Mouse (Mus musculus) frontal cortex, postnatal 36 days (tissue): ENCODE results near the gene Aldoart2.
A peak's percentile ranks its signal among the peaks of the same experiment; 100 is the strongest.
"Not testable (repeated sequence)": the region's sequence is repeated elsewhere in the genome, so short reads cannot be mapped to it uniquely, and the experiment has no call there.

Experiments
- DNase-seq, 2 experiments: peaks; one replicate each; pipeline ENCODE4 v3.0.0; 2022; ENCODE audit warnings: low spot score in 2 of 2

Gene Aldoart2

DNA sequence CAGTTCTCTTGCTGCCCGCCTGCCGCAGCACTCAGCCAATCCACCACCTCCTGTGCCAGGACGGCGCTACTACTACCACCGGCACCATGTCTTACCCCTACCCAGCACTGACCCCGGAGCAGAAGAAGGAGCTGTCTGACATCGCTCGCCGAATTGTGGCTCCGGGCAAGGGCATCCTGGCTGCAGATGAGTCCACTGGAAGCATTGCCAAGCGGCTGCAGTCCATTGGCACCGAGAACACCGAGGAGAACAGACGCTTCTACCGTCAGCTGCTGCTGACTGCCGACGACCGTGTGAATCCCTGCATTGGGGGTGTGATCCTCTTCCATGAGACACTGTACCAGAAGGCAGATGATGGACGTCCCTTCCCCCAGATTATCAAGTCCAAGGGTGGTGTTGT is at the start of gene Aldoart2:
Gene Aldoart2 (plus strand): TSS at position 34 of the 400 bp plus-strand sequence.
- DNase-seq, result no peak

DNA sequence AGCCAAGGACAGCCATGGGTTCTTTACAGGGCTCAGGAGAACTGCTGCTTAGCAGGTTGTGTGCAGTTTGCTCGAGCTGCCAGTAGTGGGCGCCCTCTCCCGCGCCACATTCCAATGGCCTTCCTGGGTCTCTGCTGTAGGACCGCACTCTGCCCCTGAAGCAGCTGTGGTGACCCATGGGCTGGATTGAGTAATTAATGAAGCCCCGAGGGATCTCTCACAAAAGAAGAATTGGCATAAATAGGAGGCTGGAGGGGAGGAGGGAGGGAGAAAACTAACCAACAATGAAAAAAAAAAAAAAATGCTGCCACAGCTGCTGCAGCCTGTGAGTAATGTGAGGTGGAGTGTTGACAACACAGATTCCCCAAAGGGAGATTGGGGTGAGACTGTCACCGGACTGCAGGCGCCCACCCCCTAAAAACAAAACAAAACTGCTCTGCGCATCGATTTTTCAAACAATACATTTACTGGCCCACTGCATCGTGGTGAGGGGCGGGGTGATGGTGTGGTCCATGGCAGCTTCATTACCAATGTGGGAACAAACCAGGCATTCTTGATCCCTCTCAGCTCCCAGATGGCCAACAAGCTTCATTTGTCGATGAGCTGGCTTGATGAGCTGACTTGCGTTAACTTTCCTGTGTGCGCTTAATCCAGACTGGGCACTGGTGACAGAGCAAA is 46.8 kb upstream of the Aldoart2 start:
- DNase-seq, result peak in 1 of 2 experiments; percentile 34

DNA sequence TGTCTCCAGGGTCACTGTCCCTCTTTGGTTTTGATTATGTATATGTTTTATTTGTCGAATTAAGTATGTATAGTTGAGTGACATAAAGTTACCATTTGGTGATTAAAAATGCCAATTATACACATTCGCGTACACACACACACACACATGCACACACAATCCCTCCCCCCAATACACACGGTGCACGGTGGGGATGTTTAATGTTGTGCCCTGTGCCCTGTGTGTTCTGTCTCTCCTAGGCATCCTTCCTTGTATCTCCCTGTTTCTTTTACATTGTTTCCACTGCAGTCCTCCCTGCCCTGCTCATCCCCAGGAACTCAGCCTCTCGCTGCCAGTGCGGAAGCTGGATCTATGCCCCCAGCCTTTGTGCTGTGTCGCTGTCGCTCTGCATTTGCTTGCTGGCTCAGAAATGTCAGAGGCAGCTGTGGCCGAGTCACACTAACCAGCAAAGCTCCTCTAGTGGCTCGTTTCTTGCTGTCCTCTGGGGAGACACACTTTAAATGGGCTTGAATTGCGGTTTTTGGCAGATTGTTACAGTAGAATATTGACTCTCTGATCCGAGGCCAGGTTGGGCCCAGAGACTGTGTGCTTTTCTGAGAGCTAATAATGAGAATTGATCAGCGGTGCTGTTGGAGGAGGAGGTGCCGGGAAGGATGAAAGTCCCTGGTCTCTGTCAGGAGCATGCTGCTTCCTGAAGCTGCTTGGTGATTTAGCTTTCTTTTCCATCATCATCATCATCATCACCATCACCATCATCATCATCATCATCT is 37.9 kb upstream of the Aldoart2 start:
- no peak for DNase-seq

DNA sequence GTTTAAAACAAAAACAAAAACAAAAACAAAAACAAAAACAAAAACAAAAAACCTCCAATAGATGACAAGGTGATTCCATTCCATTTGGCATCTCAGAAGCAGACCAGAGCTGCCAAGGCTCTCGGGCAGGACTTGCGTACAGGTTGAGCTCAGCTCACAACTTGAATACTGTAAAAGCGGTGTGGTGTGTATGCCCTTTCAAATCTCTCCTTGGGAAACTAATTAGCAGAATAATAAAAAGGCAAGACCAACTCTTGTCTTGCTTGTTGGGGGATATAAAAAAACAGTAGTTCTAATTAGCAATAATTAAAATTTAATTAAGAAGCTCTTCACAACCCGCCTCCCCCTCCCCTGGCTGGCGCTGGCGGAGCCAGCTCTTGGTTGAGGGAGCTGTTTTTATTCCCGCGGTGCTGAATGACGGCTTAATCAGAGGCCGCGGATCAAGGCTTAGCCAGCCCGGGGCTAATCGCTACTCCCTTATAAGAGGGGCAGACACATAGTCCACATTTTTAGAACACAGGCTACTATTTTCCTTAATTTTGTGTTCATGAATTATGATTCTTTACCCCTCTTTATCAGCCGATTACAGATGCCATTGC is 28.4 kb upstream of the Aldoart2 start:
- DNase-seq, result no peak

DNA sequence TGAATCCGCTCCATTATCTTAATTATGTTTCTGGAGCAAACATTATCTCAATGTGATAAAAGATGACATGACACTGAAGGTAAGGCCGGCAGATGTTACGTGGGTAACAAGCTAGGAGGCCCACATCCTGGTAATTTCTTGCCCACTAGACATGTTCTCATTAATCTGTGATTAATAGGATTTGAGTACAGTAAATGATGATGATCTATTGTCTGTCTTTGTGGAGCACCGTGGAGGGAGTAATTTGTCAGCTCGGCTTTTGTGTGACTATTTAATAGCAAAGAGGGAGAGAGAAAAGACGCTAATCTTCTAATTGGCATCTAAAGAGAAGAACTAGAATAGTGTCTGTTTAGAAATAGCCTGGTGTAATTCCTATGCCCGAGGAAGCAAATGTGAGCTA is 27.3 kb upstream of the Aldoart2 start:
- no peak for DNase-seq

DNA sequence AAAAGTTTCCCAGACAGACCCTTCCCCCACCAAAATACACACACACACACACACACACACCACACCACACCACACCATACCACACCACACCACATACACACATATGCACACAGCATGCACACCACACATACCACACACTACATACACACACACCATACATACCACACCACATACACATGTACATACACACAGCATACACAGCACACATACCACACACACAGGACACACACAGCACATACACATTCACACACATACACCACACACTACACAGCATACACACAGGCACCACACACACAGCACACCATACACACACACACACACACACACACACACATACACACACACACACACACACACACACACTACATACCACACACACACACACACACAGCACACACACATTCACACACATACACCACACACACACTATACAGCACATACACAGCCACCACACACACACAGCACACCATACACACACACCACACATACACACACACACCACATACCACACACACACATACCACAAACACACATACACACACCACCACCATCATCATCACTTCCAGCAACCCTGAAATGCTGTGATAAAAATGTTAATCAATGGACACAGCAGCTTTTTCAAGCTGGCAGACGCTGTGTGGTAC is 26.6 kb upstream of the Aldoart2 start:
- DNase-seq, result no peak

DNA sequence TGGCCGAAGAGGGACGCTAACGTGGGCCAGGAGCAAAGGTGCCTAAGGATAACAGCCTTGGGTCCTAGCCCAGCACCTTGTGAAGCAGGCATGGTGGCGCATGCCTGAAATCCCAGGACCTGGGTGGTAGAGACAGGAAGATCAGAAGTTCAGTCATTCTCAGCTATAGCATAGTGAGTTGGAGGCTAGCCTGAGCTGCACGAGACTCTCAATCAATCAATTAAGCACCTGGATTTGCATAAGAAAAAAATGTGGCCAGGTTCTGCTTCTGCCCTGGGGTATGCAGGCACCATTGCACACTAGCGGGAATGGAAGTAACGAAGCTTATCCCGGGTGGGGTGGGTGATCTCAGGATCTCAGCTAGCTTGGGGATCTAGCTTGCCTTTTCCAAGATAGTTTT is 25.9 kb upstream of the Aldoart2 start:
- DNase-seq, result no peak

DNA sequence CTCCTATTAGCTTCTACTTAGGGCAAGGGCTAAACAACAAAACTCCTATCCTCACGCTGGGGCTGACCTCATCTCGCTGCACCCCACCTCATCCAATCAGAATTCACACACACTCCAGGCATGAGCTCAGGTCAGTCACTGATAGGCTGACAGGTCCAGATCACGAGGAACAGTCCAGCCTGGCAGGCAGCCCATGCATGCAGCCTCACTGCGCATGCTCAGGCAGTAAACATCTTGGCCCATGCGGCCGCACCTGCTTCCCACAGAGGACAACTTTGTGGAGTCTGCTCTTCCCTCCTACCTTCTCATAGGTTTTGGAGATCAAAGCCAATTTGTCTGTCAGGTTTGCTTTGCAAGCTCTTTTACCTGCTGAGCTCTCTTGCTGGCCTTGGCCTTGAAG is 10.1 kb upstream of the Aldoart2 start:
- DNase-seq, result not testable (repeated sequence)

DNA sequence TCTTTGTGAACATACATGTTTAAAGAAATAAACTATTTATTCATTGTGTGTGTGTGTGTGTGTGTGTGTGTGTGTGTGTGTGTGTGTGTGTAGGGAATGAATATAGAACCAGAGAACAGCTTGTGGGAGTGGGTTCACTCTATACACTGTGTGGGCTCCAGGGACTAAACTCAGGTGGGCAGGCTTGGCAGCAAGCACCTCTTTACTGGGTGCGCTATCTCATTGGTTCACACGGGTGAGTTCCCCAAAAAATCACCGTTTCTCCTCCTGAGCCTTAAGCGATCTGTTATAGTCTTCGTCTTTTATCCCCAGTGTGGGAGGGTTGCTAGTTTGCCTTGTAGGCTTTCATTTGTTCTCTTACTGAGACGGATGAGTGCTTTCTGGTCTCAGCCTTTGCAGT is 7.2 kb upstream of the Aldoart2 start:
- no peak for DNase-seq

DNA sequence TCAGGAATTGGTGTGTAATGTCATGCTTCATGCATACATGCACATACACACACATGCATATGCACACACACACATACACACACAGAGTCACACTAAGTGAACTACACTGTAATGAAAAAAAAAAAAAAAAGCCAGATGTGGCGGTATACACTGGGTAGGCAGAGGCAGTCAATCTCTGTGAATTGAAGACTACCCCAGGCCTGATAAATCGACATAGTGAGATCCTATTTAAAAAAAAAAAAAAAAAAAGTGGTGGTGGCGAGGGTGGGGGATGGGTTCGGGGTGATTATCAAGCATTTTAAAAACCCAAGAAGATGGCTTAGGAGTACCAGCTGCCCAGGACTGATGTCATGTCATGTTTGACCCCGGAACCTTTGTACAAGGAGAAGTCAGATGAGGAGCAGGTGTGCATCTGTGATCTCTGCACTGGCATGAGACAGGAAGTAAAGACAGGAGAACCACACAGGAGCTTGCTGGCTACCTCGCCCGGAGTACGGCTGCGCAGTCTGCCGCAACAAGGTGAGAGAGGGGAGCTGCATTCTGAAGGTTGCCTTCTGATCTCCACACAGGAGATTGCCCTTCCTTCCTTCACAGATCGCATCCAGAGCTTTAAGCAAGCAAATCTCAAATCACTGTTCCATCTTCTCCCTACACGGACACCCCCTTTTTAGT is 5.7 kb upstream of the Aldoart2 start:
- DNase-seq, result no peak

DNA sequence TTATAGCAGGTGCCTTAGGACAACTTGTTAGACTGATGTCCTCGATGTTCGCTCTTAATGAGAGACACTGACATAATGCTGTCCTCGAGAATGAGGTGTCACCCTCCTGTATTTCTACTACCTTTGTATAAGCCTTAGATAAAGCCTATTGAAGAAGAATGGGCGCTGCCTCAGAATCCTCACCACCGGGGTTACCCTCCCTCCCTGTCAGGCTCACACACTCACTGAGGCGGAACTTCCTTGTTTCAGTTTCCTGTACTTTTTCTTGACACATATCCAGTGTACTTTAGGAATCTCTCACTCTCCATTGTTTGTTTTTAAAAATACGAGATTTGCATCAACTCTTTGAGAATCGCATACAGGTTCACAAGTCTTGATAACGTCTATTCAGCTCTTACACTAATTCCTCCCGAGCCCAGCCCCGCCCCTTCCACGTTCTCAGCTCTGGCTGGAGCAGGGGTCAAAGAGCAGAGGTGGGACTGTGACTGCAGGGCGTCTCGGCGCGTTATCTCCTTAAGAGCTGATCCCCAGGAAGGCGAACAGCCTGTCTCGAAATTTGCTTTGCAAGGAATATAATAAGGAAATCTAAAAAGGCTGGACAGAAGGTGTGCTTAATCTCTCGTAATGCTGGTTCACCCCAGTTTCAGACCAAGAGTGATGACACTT is 4.9 kb upstream of the Aldoart2 start:
- DNase-seq, result no peak

DNA sequence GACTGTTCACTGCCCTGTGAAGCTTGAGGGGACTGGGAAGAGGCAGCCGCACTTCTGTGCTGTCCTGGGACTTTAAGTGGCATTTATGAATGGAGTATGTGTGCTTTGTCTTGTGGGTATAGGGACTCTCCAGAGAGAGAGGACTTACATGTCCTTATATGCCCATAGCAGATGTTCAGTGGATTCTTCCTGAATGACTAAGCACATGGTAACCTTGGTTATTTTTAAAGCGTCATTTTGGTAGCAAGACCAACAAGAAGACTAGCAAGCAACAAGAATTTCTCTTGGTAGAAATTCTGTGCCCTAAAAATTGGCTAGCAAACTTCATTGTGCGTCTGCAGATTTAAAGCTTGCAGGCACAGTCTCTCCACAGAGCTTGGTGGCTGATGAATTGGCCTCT is 1.3 kb upstream of the Aldoart2 start:
- DNase-seq, result peak in 1 of 2 experiments; percentile 10

DNA sequence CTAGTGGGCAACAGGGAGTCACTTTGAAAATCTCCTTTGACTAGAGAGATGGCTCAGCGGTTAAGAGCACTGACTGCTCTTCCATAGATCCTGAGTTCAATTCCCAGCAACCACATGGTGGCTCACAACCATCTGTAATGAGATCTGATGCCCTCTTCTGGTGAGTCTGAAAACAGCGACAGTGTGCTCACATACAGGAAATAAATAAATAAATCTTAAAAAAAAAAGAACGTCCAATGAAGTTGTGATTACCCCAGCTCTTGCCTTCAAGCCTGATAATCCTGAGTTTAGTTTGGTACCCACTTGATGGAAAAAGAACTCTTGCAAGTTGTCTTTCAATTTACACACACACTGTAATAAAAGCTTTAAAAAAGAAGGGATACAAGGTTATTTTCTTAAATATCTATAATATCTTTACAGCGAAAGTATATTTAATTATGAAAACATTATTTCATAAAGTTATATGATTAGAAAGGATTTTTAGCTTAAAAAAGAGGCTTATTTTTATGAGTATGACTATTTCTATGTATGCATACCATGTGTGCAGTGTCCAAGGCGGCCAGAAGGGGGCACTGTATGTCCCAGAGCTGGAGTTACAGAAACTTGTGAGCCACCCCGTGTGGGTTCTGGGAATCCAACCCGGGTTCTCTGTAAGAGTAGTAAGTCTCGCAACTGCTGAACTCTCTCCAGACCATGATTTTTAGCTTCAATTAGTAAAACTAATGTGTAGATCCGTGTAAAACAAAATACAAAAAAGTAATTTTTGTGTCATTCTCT is 664 bp upstream of the Aldoart2 start:
- no peak for DNase-seq

DNA sequence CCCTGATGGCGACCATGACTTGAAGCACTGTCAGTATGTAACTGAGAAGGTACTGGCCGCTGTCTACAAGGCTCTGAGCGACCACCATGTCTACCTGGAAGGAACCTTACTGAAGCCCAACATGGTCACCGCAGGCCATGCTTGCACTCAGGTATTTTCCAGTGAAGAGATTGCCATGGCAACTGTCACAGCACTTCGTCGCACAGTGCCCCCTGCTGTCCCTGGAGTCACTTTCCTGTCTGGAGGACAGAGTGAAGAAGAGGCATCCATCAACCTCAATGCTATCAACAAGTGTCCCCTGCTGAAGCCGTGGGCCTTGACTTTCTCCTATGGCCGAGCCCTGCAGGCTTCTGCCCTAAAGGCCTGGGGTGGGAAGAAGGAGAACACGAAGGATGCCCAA is 828 bp downstream of the Aldoart2 start:
- no peak for DNase-seq

DNA sequence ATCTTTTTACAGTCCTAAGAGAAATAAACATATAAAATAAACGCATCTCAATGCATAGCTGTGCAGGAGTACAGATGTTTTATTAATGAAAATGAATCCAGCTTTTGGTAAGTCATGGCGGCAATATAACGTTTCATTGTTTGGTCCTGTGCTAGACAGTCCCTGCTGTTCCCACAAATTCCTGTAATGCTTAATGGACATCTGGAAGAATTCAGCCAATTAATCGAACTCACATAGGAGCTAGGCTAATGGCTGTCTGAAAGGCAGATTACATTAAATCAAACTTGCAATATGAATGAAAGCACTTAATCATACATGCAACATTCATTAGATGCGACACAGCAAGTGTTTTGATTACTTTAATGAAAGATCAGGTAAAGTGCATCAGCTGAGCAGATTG is 1.8 kb downstream of the Aldoart2 start:
- DNase-seq, result no peak

DNA sequence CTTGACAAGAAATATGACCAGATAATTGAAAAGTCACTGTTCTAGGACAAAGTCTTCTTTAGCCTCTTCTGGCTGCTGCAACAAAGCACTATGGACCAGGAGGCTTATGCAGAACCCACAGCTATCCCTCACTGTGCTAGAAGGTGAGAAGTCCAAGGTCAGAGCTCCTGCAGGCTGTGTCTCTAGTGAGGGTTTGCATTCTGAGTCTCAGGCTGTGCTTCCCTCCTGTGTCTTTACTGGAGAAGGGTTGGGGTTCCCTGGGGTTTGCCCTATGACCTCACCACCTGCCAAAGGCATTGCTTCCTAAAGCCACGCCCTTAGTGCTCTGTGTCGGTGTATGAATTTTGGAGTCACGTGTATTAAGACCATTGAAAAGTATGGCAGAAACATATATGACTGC is 3.4 kb downstream of the Aldoart2 start:
- DNase-seq, result no peak

DNA sequence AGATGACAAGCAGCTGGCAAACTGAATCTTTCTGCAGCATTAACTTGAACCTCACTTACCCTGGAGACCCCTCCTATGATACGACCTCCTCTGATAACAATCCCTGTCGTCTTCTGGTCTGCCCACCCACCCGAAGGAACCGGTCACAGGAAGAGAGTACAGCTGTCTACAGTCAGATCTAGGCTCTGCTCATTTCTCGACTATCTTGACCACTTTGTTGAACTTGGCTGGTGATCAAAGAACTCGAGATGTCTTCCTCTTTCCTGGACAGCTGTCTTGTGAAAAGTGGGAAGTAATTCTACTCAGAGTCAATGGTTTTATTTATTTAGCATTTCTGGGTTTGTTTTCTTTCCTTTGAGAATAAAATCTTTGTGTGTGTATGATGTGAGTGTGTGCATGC is 4.6 kb downstream of the Aldoart2 start:
- DNase-seq, result no peak

DNA sequence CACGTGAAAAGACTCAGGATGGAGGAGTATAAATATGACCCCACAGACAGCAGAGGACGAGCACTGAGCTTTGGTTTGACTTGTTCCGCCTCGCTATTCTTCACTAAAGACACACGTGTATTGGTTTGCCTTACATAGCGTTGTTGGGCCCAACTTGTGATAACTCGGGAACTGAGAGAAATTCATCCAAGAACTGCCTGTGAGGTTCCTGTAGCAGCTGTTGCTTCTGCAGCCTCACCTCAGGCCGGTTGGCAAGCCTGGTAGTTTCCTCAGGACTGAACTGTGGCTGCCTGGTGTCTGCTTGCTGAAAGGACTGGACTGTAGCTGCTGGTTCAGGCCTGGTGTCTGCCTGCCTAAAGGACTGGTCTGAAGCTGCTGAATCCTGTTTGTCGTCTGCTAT is 5.6 kb downstream of the Aldoart2 start:
- DNase-seq, result no peak

DNA sequence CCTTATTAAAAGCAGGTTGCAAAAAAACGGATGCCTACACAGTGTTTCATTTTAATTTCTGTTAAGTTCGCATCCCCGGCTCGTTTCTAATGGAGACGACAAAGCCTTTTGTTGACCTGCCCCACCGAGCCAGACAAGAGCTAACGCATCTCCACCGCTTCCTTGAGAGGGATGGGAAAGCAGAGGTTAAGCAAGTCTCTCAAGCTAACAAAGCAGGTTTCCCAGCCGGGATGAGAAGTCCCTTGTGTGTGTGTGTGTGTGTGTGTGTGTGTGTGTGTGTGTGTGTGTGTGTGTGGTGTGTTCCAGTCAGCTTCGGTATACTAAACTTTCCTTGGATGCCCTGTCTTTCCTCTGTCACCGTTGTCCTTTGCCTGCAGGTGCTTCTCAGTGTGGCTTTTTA is 6.1 kb downstream of the Aldoart2 start:
- DNase-seq, result no peak

DNA sequence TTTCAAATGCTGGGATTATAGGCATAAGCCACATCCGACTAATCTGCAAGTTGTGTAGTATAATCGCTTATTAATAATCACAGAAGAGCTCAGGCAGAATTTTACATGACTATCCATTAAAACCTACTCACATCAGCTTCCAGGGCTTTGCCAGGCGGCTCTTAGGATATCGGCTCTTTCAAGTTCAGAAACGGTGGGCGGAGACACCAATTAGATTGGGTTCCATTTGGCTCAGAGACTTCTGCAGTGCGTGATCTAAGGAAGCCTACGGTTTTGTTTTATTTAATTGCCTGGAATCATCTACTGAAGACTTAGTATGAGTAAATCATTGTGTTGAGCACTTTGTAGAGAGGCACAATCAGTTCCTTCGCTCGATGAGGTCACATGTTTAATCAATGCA is 6.6 kb downstream of the Aldoart2 start:
- no peak for DNase-seq

DNA sequence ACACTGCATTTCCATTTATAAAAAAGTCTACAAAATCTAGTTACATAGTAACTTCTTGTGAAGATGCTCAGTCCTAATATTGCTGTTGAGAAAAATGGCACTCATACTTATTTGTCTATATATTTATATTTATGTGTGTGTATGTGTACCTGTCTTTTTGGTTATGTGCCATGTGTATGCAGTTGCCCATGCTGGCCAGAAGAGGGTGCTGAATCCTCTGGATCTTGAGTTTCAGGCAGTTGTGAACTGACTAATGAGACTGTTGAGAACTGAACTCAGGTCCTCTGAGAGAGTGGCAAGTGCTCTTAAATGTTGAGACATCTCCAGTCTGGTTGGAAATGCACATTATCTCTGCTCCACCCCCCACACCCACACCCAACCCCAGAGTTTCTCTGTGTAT is 8.1 kb downstream of the Aldoart2 start:
- DNase-seq, result no peak
